8 mouse cellular contexts compared by ENCODE assay signal in genomic region chr6:50261922-50262261, GRCm38 (mm10). TPM values are rescaled to one million over a fixed set of nuclear protein-coding genes. Genes with fewer than 3 reads are reported as not detected.
DNase-seq lines count a peak whose midpoint lies in the region; ATAC-seq and TF ChIP-seq lines count a peak whose summit lies in the region.

No protein-coding gene starts in this region.

- H3K4me1 ChIP-seq in heart, postnatal 0 days (ENCODE audit: control insufficient read depth, insufficient read depth), result peaks cover 7% of the 10 kb centered on the region
- H3K4me1 ChIP-seq in brown adipose tissue, adult 24 weeks (ENCODE audit: control insufficient read depth, insufficient read depth, insufficient read length, low read length), result no peaks in the 10 kb centered on the region
- H3K4me1 ChIP-seq in hindbrain, embryonic 14.5 days (replicated peaks; ENCODE audit: control insufficient read depth, insufficient read depth, low read length), result peaks cover 24% of the 10 kb centered on the region
- H3K4me1 ChIP-seq in midbrain, embryonic 12.5 days, result peaks cover 15% of the 10 kb centered on the region

- WGBS in heart, postnatal 0 days, result 2% methylated on average over 6 of the region's 6 CpGs
- WGBS in hindbrain, embryonic 14.5 days, result 0% methylated on average over 6 of the region's 6 CpGs
- 0% methylated on average over 6 of the region's 6 CpGs for WGBS in midbrain, embryonic 12.5 days

- H3K27me3 ChIP-seq in heart, postnatal 0 days (ENCODE audit: control insufficient read depth, insufficient read depth, low read length), result no peaks in the 10 kb centered on the region
- H3K27me3 ChIP-seq in hindbrain, embryonic 14.5 days (ENCODE audit: control insufficient read depth, insufficient read depth, low read length), result no peaks in the 10 kb centered on the region
- H3K27me3 ChIP-seq in midbrain, embryonic 12.5 days, result no peaks in the 10 kb centered on the region

- no peaks in the 10 kb centered on the region for H3K36me3 ChIP-seq in heart, postnatal 0 days (replicated peaks; ENCODE audit: control insufficient read depth, insufficient read depth, low read length)
- no peaks in the 10 kb centered on the region for H3K36me3 ChIP-seq in hindbrain, embryonic 14.5 days (replicated peaks; ENCODE audit: control insufficient read depth, insufficient read depth)
- no peaks in the 10 kb centered on the region for H3K36me3 ChIP-seq in midbrain, embryonic 12.5 days

- H3K9ac ChIP-seq in heart, postnatal 0 days (replicated peaks; ENCODE audit: low read depth, low read length), result peak overlapping the region; percentile 50
- H3K9ac ChIP-seq in hindbrain, embryonic 14.5 days, result peak overlapping the region; percentile 68
- peak overlapping the region; percentile 70 for H3K9ac ChIP-seq in midbrain, embryonic 12.5 days (replicated peaks)

- ATAC-seq in heart, postnatal 0 days (ENCODE audit: insufficient read depth, low read depth), result no peak
- ATAC-seq in hindbrain, embryonic 14.5 days (ENCODE audit: low FRiP score), result no peak
- peak; percentile 74; the same call in 1 of the 2 replicates for ATAC-seq in midbrain, embryonic 12.5 days (ENCODE audit: low FRiP score, low read depth)

- peak overlapping the region; percentile 90 for H3K4me2 ChIP-seq in heart, postnatal 0 days (ENCODE audit: low read depth, low read length)
- peak overlapping the region; percentile 56 for H3K4me2 ChIP-seq in hindbrain, embryonic 14.5 days (replicated peaks)
- H3K4me2 ChIP-seq in midbrain, embryonic 12.5 days (replicated peaks), result peak overlapping the region; percentile 75

- H3K27ac ChIP-seq in heart, postnatal 0 days (ENCODE audit: low read depth), result no peak overlapping the region
- no peak overlapping the region for H3K27ac ChIP-seq in brown adipose tissue, adult 24 weeks (replicated peaks; ENCODE audit: low read depth, low read length)
- H3K27ac ChIP-seq in hindbrain, embryonic 14.5 days, result peak overlapping the region; percentile 72
- peak overlapping the region; percentile 72 for H3K27ac ChIP-seq in midbrain, embryonic 12.5 days (replicated peaks)

- no peaks in the 10 kb centered on the region for H3K9me3 ChIP-seq in heart, postnatal 0 days (replicated peaks; ENCODE audit: control insufficient read depth, low read length)
- H3K9me3 ChIP-seq in hindbrain, embryonic 14.5 days (ENCODE audit: control insufficient read depth, low read length), result no peaks in the 10 kb centered on the region
- no peaks in the 10 kb centered on the region for H3K9me3 ChIP-seq in midbrain, embryonic 12.5 days

- intact Hi-C loops in heart, postnatal 10 days (cut with DNase I), result no loop called here

- no peak for TF ChIP-seq CTCF in heart, postnatal 0 days (IDR thresholded peaks at IDR 0.05; ENCODE audit: low read depth)

- no peak for DNase-seq in heart, postnatal 0 days (ENCODE audit: low spot score)
- no peak for DNase-seq in heart, postnatal 10 days
- DNase-seq in hindbrain, embryonic 14.5 days (ENCODE audit: low spot score), result no peak
- no peak for DNase-seq in layer of hippocampus, postnatal 36 days
- no peak for DNase-seq in kidney, adult 8-10 months
- no peak for DNase-seq in ovary, postnatal 14 days (ENCODE audit: low spot score)

- peak overlapping the region; percentile 58 for H3K4me3 ChIP-seq in heart, postnatal 0 days (ENCODE audit: low read depth, low read length)
- peak overlapping the region; percentile 43 for H3K4me3 ChIP-seq in brown adipose tissue, adult 24 weeks (ENCODE audit: insufficient read depth, low read depth, low read length)
- H3K4me3 ChIP-seq in hindbrain, embryonic 14.5 days (replicated peaks; ENCODE audit: low read length), result peak overlapping the region; percentile 42
- H3K4me3 ChIP-seq in midbrain, embryonic 12.5 days, result peak overlapping the region; percentile 55

- no peak for TF ChIP-seq EP300 in heart, postnatal 0 days (IDR thresholded peaks at IDR 0.05; ENCODE audit: low read depth)

RNA-seq across cellular contexts. Expression of gene Gsdme, which starts 1.8 kb away (rescaled TPM):
- total RNA-seq in heart, postnatal 0 days (2014; rRNA removed; ENCODE audit: low replicate concordance), result 3.0 TPM in 1 of 2 replicates, not detected in the other
- polyA plus RNA-seq in heart, postnatal 0 days (2015; fragmentation: Nextera tagmentation; extraction: Ambion mirVana), result 27.1 and 29.4 TPM in 2 replicates
- under 1 TPM; 0.41 to 0.62 TPM for total RNA-seq in heart, postnatal 10 days (2021)
- 0.71 and 0.95 TPM in 2 replicates for polyA plus RNA-seq in brown adipose tissue, adult 24 weeks (2012; ENCODE audit: insufficient read depth, insufficient read length, missing spikeins)
- polyA plus RNA-seq in hindbrain, embryonic 14.5 days (2014; fragmentation: Nextera tagmentation; extraction: Ambion mirVana), result 78.3 and 83.8 TPM in 2 replicates
- polyA plus RNA-seq in midbrain, embryonic 12.5 days (2016; fragmentation: Nextera tagmentation; extraction: Ambion mirVana), result 54.3 and 56.0 TPM in 2 replicates
- total RNA-seq in layer of hippocampus, postnatal 36 days (2021), result 10 to 100 TPM; 10.0 to 10.3 TPM

Comparison
In these comparisons a context has a peak if more than half of its experiments do, and no peak if none do; other contexts are left out.
1. H3K27ac ChIP-seq: peak in hindbrain, embryonic 14.5 days (single experiment) and midbrain, embryonic 12.5 days (single experiment); none in heart, postnatal 0 days (single experiment) and brown adipose tissue, adult 24 weeks (single experiment).
2. RNA of gene Gsdme, which starts 1.8 kb away (polyA plus RNA-seq): 78.3 to 83.8 TPM in hindbrain, embryonic 14.5 days, 54.3 to 56.0 TPM in midbrain, embryonic 12.5 days and 27.1 to 29.4 TPM in heart, postnatal 0 days; 0.71 to 0.95 TPM in brown adipose tissue, adult 24 weeks; every median in the first group is over 10 times any median in the second.
3. Peak in every context shown above with its lines, with median percentiles within 50 percentile points of each other: H3K4me2 ChIP-seq, H3K4me3 ChIP-seq and H3K9ac ChIP-seq.